Mouse (Mus musculus) embryonic fibroblast, embryonic 13.5 days (primary cell): ENCODE results near the gene Lsm11.

Experiments
- CTCF ChIP-seq: IDR thresholded peaks from 2 replicates; pipeline ENCODE4 v1.5.1; 2011; ENCODE audit warnings: mild to moderate bottlenecking, control low read depth, low read length, moderate library complexity, borderline replicate concordance; ENCODE audit not compliant: insufficient read depth
- POLR2A ChIP-seq: IDR thresholded peaks from 2 replicates; pipeline ENCODE4 v1.6.1; 2011; ENCODE audit warnings: low read depth, mild to moderate bottlenecking, control low read depth, low read length, moderate library complexity

GRCm38 (mm10) chr11:45889981-45890380, 54.8 kb downstream of the Lsm11 start:
- TF ChIP-seq CTCF (no peak), POLR2A (no peak)
